Mouse (Mus musculus) left cerebral cortex, postnatal 25 days (tissue): ENCODE measurements around the gene Gm5580. TPM values are rescaled to one million over a fixed set of nuclear protein-coding genes. Genes with fewer than 3 reads are reported as not detected.
"Not testable (repeated sequence)": the region's sequence is repeated elsewhere in the genome, so short reads cannot be mapped to it uniquely, and the experiment has no call there.

Experiments used
- DNase-seq, 2 experiments: peaks; one replicate each; pipeline ENCODE4 v3.0.0; 2022; ENCODE audit warnings: low spot score in 2 of 2, mixed read lengths in 1 of 2
- intact Hi-C: fragments of 180-260 bp; cut with DNase I; formaldehyde crosslinking; loops from one replicate; pipeline ENCODE4 v1.15.1; 2025
- total RNA-seq, 2 experiments: library from RNA; stranded (reverse); gene quantifications; 2 replicates each; pipeline ENCODE4 v1.2.3; 2021

The Gm5580 gene
- total RNA-seq = 1 to 10 TPM; 1.7 to 2.6 TPM

GRCm38 (mm10) chr6:116550841-116551240 lies at the start of gene Gm5580:
TSS of gene Gm5580 (plus strand) at chr6:116551141.
- intact Hi-C loops, DNase-seq: not testable (repeated sequence)

GRCm38 (mm10) chr6:116506302-116507003 lies 44.5 kb upstream of the Gm5580 start, which contains the start of gene Olfr212:
TSS of gene Olfr212 (plus strand) at chr6:116506516.
- DNase-seq = not testable (repeated sequence)

GRCm38 (mm10) chr6:116514832-116515231 lies 36.1 kb upstream of the Gm5580 start:
- no peak for DNase-seq
- intact Hi-C loops = no loop called here

More at GRCm38 (mm10) chr6:116506302-116507003, 44.5 kb upstream of the Gm5580 start, which contains the start of gene Olfr212:
- intact Hi-C loops = not testable (repeated sequence)

GRCm38 (mm10) chr6:116538156-116538555 lies 12.8 kb upstream of the Gm5580 start, which contains the start of gene Olfr213:
TSS of gene Olfr213 (plus strand) at chr6:116538456.
- intact Hi-C loops = no loop called here
- DNase-seq = no peak

GRCm38 (mm10) chr6:116542500-116542899 lies 8.4 kb upstream of the Gm5580 start:
- intact Hi-C loops = no loop called here
- no peak for DNase-seq

- intact Hi-C loops = no loop called here
- no peak for DNase-seq
These were observed 3.0 kb downstream of the Gm5580 start, which contains the start of gene Olfr214 for GRCm38 (mm10) chr6:116553935-116554334. TSS of gene Olfr214 (plus strand) at chr6:116554235.

GRCm38 (mm10) chr6:116554952-116555351 lies 4.0 kb downstream of the Gm5580 start:
- intact Hi-C loops = no loop called here

GRCm38 (mm10) chr6:116569834-116570233 lies 18.9 kb downstream of the Gm5580 start:
- intact Hi-C loops = loop anchor here (5.0 kb wide), 1 partner anchor 558 kb away; no protein-coding TSS in a partner anchor
- peak; percentile 18 to 33 for DNase-seq

More at GRCm38 (mm10) chr6:116554952-116555351, 4.0 kb downstream of the Gm5580 start:
- no peak for DNase-seq

- intact Hi-C loops = no loop called here
- DNase-seq = no peak
These were observed 33.2 kb downstream of the Gm5580 start, which contains the start of gene Olfr215 for GRCm38 (mm10) chr6:116584095-116584494. TSS of gene Olfr215 (minus strand) at chr6:116584195.

- DNase-seq, intact Hi-C loops: not testable (repeated sequence)
These were observed 50.0 kb downstream of the Gm5580 start for GRCm38 (mm10) chr6:116600969-116601368.

Other genes starting within 250 kb of the Gm5580 start
- gene March8, start 213.1 kb upstream of the Gm5580 start, total RNA-seq = 10 to 100 TPM; 45.7 to 48.9 TPM
- gene Alox5, start 90.0 kb upstream of the Gm5580 start, total RNA-seq = 1 to 10 TPM; 1.1 to 3.1 TPM
- not detected for gene Olfr211, start 62.0 kb upstream of the Gm5580 start, total RNA-seq
- gene Olfr212, start 44.6 kb upstream of the Gm5580 start, total RNA-seq = not detected
- gene Olfr213, start 12.7 kb upstream of the Gm5580 start, total RNA-seq = not detected
- not detected for gene Olfr214, start 3.1 kb downstream of the Gm5580 start, total RNA-seq
- gene Olfr215, start 33.1 kb downstream of the Gm5580 start, total RNA-seq = not detected
- 10 to 100 TPM; 23.2 to 24.2 TPM for gene Zfp422, start 77.9 kb downstream of the Gm5580 start, total RNA-seq
- gene Depp1, start 99.5 kb downstream of the Gm5580 start, total RNA-seq = 1 to 10 TPM; 1.5 to 2.1 TPM
- gene Rassf4, start 122.8 kb downstream of the Gm5580 start, total RNA-seq = 1 to 10 TPM; 4.6 to 4.8 TPM
- 1 to 10 TPM; 1.1 to 1.6 TPM for gene Tmem72, start 165.8 kb downstream of the Gm5580 start, total RNA-seq